Mouse (Mus musculus): Measurements from ENCODE around the gene Pak1ip1.
"Not testable (repeated sequence)": the region's sequence is repeated elsewhere in the genome, so short reads cannot be mapped to it uniquely, and the experiment has no call there.

The Pak1ip1 gene

DNA sequence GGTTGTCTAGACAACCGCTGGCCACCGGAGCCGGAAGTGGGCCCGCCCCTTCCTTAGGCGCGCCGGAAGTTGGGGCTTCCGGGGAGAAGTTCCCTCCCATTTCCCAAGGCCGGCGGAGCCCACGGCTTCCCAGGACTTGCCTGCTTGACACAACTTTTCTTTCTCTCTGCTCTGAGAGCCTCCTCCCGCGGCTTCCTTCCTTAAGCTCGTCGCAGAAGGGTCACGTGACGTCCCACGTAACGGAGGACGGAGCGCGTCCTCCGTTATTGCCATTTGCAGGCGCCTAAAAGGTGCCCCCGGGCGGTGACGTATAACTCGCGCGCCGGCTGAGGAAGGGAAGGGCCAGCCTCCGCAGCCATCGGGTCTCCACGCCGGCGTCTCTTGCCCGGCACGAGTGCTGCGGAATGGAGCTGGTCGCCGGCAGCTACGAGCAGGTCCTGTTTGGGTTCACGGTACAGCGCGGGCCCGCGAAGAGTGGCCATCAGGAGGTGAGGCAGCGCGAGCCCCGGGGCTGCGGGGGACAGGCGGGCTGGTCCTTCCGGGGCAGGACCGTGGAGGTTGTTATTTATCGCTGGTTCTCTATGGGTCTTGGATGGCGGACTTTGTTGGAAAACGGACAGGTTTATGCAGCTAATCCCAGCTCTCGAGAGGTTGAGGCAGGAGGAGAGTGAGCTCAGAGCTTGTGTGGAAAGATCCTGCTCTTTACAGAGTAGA, at the start of gene Pak1ip1:
TSS of gene Pak1ip1 (plus strand) at position 98 of the 714 bp plus-strand sequence.
- DNase-seq (ENCODE audit: extremely low read depth, insufficient read length, low spot score): peak; percentile 92

DNA sequence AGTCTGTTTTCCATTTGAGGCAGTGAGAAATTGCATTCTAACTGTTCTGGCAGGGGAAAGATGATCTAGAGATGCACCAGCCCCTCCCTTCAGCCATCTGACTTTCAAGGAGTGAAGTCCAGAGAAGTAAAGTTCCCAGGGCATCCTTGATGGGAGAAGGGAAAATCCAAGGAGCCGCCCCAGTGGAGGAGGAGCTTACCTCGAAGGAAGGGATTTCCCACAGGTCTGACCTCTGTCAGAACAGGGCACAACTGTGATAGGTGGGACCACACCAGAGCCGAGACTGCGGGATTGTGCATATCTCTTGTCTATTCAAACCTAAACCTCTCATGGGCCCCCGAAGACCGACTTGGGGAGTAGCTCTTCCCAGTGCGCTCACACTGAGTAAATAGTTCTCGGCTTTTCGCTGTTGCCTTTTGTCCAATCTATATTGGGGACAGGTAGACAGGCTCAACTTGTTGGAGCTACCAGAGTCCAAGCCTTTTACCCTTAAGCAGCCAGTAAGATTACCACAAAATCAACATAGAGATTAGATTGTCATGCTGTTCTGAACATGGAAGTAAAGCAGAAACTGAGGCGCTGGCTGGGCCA, 49.3 kb upstream of the Pak1ip1 start:
- no peak for DNase-seq (ENCODE audit: extremely low read depth, insufficient read length, low spot score)

DNA sequence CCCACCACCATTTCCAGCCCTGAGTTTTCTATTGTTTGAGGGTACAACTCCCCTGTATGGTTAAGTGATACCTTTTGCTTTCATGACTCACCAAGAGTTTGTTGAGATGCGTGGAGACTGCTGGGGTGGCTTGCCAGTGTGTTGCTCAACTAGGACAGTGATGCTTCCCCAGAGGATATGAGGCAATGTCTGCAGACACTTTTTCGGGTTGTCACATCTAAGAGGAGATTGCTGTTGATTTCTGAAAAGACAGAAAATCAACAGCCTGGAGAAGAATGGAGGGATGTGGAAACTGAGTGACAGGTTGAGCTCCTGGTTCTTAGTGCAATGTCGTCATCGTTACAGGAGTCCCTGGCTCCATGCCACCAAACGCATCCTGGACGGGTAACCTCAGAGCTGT, 47.6 kb upstream of the Pak1ip1 start:
- no peak for DNase-seq (ENCODE audit: extremely low read depth, insufficient read length, low spot score)

DNA sequence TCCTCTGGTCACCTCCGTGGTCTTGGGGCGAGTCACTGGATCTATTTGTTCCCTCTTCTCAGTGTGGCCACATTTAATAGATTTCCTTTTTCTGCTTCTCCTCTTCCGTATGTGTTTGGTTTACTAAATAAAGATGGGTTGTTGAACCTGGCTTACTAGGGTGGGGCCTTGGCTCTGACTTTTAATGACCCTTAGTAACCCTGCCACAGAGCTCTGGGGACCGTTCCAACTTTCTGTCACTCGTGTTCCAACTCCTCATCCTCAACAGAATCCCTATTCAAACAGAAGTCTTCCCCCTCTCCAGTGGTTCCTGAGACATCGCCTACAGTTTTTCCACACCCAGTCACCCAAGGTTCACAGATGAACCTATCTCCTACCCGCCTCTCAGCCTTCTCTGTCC, 45.0 kb upstream of the Pak1ip1 start:
- DNase-seq (ENCODE audit: extremely low read depth, insufficient read length, low spot score): no peak

DNA sequence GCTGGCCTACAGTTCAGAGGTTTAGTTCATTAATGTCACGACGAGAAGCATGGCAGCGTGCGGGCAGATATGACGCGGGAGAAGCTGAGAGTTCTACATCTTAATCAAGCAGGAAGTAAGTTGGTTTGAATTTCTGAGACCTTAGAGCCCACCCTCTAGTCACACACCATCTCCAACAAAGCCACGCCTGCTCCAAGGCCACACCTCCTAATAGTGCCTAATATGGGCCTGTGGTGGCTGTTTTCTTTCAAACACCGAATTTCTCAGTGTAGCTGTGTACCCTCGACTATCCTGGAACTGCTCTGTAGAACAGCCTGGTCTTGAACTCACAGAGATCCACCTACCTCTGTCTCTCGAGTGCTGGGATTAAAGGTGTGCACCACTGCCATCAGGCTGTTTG, 33.2 kb upstream of the Pak1ip1 start:
- DNase-seq (ENCODE audit: extremely low read depth, insufficient read length, low spot score): no peak

DNA sequence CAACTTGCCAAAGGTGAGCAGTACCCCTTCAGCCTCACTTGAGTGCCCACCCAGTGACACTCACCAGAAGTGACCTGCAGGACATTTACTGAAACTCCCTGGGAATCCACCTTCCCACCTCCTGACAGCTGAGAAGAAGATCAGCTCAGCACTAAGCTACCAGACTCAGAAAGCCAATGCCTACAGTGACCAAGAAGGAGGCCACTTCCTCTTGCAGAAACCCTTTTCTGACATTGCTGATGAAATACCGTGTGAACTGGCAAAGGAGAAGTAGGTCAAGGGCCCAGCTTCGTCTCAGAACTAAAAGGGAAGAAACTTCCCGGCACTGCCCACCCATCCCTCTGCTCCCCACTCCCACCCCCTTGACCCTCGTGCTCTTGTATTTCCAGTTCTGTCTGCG, 32.3 kb upstream of the Pak1ip1 start:
- DNase-seq (ENCODE audit: extremely low read depth, insufficient read length, low spot score): no peak

DNA sequence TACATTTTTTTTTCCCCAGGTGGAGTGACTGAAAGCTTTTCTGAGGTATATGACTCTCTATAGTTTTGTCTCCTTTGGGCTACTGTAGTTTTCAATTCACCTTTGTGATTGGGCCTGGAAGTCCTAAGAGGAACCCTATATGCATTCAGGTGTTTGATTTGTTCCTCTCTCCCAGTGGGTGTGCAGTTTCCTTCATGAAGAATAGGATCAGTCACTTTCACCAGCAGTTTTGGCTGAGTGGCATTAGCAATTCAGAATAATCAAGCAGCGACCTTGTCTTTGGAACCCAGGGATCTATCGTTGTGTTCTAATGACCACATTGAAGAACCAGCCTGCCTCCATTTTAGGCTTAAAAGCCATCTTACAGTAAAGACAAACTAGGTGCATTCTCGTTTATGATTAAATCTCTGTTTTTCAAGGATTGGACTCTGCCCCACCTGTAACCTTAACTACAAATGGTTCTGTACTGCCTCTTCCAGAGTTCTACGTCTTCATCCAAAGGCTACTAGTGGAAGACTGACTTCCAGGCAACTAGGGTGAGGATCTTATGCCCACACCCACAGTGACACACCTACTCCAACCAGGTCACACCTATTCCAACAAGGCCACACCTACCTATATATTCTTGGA, 30.9 kb upstream of the Pak1ip1 start:
- no peak for DNase-seq (ENCODE audit: extremely low read depth, insufficient read length, low spot score)

DNA sequence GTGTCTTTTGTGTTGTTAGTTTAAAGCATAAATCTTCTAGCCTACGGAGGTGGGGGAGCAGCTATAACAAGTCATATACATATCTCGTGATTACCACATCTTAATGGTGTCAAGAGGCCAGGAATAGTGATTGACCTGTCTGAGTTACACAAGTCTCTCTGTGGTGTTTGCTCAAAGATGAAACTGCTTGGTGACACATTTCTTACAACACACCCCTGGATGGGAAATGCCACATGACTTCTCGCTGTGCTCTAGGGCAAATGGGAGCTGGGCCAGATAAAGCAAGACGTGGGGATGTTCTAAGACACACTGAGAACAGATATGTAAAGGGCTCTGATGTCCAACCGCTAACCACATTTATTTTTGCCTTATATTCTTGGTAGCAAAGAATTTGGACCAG, 29.6 kb upstream of the Pak1ip1 start:
- no peak for DNase-seq (ENCODE audit: extremely low read depth, insufficient read length, low spot score)

DNA sequence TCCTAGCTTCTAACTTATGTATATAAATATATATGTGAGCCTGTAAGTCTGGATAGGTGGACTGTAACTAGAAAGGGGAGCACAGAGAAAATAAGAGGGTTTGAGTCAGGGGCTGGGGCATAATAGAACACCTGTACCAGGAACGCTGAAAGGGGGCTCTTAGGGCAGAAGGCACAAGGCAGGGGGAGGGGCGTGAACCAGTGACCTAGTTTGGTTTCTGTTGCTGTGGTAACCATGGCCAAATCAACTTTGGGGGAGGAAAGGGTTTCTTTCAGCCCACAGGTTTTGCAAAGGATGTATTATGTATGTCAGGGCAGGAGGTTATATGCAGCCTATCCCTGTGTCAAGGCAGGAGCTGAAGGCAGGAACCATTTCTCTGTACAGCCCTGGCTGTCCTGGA, 29.0 kb upstream of the Pak1ip1 start:
- DNase-seq (ENCODE audit: extremely low read depth, insufficient read length, low spot score): no peak

DNA sequence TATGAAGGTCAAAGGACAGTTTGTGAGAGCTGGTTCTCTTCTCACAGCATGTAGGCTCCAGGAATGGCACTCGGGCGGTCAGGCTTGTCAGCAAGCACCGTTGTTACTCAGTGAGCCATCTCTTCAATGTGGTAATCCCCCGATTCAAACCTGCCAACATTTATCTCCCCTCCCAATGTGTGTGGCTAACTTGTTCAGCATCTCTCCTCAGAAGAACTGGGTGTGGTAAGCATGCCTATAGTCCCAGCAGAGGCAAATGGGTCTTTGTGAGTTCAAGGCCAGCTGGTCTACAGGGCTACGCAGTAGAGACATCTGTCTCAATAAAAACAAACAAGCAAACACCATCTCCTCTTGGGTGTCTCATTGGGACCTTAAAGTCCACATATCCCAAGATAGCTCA, 27.8 kb upstream of the Pak1ip1 start:
- no peak for DNase-seq (ENCODE audit: extremely low read depth, insufficient read length, low spot score)

DNA sequence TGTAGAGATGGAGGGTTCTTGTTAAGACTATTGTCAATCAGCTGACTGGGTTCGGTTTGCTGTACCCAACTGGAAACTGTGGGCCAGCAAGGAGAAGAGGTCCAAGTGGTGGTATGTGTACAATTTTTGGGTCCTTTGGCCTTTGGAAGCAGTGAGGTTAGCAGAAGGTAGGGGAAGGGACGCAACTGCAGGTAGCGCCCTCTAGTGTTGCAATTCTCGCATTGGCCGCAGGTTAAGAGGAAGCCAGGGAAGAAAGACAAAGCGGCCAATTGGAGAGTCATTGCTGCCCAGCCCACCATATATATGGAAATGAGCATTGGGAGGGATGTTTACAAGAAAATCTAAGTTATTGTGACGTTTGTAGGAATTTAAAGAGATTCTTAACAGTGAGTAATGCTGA, 23.2 kb upstream of the Pak1ip1 start:
- no peak for DNase-seq (ENCODE audit: extremely low read depth, insufficient read length, low spot score)

DNA sequence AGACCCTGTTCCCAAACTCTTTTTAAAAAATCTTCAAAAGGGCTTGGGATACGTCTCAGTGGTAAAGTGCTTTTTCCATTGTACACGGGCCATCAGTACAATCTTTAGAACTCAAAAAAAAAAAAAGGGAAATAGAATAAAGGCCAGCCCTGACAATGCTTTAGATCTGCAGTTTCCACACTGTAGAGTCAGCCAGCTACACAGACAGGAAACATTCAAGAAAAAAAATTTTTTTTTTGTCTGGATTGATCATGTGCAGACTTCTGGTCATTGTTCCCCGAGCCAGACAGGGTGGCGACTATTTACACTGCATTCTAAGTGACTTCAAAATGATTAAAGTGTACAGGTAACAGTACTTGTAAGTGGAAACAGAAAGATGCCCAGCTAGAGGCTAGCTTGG, 22.2 kb upstream of the Pak1ip1 start:
- DNase-seq (ENCODE audit: extremely low read depth, insufficient read length, low spot score): no peak

DNA sequence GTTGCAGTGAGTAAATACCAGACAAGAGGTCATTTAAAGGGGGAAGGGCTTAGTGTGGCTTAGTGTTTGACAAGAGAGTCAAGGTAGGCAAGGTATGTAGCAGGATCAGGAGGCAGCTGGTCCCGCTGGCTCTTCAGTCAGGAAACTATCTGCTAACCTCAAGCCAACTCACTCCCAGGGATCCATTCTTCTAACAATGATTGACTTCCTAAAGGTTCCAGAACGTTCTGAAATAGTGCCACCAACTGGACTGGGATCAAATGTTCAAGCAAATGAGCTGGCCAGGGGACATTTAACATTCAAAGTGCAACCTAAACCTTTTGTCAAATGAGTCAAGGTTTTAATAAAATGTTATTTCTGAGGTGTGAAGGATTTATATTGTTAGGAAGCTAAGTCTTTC, 21.5 kb upstream of the Pak1ip1 start:
- no peak for DNase-seq (ENCODE audit: extremely low read depth, insufficient read length, low spot score)

DNA sequence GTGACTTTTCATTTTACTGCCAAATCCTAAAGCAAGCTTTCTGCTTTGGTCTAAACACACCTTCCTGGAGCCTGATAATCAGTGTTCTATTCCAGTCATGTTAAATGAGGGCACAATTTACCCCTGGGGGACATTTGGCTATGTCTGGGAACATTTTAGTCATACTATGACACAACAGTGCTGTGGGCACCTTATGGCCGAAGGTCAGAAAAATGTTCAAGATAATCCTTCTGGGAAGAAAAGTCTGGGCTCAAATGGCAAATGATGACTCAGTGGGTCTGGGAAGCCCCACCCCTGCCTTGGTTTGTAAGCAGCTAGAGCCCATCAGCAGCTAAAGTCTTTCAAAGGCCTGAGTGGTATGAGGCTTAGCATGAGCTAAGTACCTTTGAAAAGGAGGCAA, 18.1 kb upstream of the Pak1ip1 start:
- peak; percentile 39 for DNase-seq (ENCODE audit: extremely low read depth, insufficient read length, low spot score)

DNA sequence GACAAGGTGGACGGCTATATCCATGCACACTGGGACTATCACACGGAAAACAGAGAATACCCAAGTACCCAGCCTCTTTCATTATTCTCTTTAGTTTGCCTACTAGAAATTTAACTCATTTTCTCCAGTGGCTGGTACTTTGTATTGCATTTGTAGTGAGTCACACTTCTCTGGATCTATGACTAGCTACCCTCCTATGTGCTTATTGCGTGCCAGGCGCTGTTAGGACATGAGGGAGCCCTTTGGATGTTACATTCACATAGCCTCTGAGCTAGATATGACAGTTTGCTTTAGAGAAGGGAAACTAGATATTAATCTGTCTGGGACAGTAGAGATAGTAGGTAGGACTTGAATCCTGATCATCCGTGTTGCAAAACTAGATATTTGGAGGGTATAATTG, 14.7 kb upstream of the Pak1ip1 start:
- DNase-seq (ENCODE audit: extremely low read depth, insufficient read length, low spot score): peak; percentile 37

DNA sequence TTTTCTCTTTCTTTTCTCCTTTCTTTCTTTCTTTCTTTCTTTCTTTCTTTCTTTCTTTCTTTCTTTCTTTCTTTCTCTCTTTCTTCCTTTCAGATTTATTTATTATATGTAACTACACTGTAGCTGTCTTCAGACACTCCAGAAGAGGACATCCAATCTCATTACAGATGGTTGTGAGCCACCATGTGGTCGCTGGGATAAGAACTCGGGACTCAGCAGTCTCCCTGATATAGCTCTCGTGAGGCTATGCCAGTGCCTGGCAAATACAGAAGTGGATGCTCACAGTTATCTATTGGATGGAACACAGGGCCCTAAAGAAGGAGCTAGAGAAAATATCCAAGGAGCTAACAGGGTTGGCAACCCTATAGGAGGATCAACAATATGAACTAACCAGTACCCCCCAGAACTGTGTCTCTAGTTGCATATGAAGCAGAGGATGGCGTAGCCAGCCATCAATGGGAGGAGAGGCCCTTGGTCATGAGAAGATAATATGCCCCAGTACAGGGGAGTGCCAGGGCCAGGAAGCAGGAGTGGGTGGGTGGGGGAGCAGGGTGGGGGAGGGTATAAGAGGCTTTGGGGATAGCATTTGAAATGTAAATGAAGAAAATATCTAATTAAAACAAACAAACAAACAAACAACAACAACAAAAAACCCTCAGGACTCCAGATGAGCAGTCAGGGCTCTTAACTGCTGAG, 13.1 kb upstream of the Pak1ip1 start:
- DNase-seq (ENCODE audit: extremely low read depth, insufficient read length, low spot score): not testable (repeated sequence)

DNA sequence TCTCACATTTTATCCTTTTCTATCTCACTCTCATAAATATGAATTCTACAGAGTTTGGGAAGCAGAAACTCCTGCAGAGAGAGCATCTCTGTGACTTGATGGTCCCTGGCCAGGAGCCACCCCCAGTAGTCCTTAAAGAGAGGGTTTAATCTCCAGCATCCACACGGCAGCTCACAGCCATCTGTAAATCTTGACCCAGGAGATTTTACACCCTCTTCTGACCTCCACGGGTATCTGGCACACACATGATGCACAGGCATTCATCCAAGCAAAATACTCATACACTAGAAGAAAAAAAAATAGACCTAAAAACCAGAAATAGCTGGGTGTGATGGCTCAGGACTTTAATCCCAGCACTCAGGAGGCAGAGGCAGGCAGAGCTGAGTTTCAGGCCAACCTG, 12.4 kb upstream of the Pak1ip1 start:
- no peak for DNase-seq (ENCODE audit: extremely low read depth, insufficient read length, low spot score)

DNA sequence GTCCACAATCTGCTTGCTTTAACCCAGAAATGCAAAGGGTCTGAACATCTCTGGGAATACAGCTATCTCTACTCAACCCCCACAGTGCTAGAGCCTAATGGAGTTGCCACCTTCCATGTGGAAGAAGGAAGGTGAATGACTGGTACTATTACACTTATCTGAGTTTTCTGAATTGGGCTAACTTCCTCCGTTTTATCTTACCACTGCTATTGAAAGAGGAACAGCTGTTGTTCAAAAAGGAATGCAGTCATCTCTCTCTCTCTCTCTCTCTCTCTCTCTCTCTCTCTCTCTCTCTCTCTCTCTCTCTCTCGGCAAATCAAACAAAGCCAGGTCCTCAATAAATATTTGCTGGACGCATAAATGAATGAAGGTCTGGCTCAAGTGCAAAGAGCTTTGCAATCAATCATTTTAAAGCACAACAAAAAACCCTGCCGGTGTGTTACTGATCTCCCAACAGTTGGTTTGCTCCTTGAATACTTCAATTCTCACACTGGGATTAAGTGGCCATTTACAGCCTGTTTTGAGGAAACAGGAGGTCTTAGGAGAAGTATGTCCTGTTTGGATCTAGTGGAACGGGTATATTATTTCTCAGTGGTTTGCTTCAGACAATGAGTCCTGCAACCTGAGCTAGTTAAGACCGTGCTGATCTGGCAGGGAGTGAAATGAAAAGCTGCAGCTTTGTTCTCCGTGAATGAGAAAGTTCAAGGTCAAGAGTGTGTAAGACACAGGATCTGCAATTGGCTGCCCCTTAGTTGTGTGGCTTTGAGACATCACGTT, 6.1 kb upstream of the Pak1ip1 start:
- DNase-seq (ENCODE audit: extremely low read depth, insufficient read length, low spot score): no peak

DNA sequence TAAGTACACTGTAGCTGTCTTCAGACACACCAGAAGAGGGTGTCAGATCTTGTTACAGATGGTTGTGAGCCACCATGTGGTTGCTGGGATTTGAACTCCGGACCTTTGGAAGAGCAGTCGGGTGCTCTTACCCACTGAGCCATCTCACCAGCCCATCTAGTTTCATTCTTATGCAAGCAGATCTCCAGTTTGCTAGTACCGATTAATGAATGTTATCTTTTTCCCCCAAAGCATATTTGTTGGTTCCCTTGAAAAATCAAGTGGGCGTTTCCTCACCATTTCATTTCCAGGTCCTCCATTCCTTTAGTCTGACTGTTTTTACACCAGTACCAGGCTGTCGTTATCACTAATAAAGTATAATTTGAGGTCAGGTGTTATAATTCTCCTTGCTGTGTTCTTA, 2.3 kb upstream of the Pak1ip1 start:
- not testable (repeated sequence) for DNase-seq (ENCODE audit: extremely low read depth, insufficient read length, low spot score)

DNA sequence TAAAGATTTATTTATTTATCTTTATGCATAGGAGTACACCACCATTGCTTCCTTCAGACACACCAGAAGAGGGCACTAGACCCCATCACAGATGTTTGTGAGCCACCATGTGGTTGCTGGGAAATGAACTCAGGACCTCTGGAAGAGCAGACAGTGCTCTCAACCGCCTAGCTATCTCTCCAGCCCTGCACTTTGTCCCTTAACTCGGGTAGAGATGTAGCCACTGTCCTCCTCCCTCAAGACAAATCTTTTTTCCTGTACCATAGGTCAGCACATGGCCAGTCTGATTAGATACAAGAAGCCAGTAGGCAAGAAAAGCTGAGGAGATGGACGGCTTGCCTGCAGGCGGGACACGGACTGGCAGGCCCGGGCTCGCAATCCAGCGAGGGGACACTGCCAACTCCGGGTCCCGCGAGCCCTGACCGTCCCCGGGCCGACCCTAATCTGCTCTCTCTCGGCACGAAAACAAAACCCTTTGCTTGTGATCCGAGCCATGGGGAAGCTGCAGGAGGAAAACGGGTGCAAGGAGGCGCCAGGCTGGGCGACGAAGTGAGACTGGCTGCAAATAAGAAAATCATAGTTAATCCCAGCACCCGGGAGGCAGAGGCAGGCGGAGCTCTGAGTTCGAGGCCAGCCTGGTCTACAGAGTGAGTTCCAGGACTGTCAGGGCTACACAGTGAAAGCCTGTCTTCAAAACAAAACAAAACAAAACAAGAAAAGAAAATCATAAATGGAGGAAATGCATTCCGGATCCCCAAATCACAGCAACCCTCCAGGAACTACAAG, 490 bp upstream of the Pak1ip1 start:
- DNase-seq (ENCODE audit: extremely low read depth, insufficient read length, low spot score): peak; percentile 64
